Mouse (Mus musculus) cortical plate, adult 2 months (tissue): ENCODE results near the gene Mcur1. TPM values are rescaled to one million over a fixed set of nuclear protein-coding genes. Genes with fewer than 3 reads are reported as not detected.

Experiments used
- H3K27ac ChIP-seq: fragments of 200-500 bp; 2 replicates; pipeline ENCODE4 v1.5.1; 2012; ENCODE audit warnings: low read length, control low read depth, inconsistent platforms; ENCODE audit not compliant: insufficient read depth
- H3K4me1 ChIP-seq: fragments of 200-500 bp; 2 replicates; pipeline ENCODE4 v1.6.1; 2011; ENCODE audit warnings: low read length; ENCODE audit not compliant: control insufficient read depth, insufficient read depth
- H3K4me3 ChIP-seq: fragments of 200-500 bp; 2 replicates; pipeline ENCODE4 v1.5.1; 2011; ENCODE audit warnings: mild to moderate bottlenecking, low read length, control low read depth; ENCODE audit not compliant: insufficient read depth
- CTCF ChIP-seq: fragments of 200-500 bp; IDR thresholded peaks from 2 replicates; pipeline ENCODE4 v1.5.1; 2011; ENCODE audit warnings: mild to moderate bottlenecking, control low read depth, low read length; ENCODE audit not compliant: insufficient read depth; ENCODE audit errors: extremely low read depth
- POLR2A ChIP-seq: fragments of 200-500 bp; IDR thresholded peaks from 2 replicates; pipeline ENCODE4 v1.6.1; 2011; ENCODE audit warnings: mild to moderate bottlenecking, low read length, control low read depth; ENCODE audit not compliant: insufficient read depth; ENCODE audit errors: extremely low read depth
- polyA plus RNA-seq: library from polyadenylated mRNA; depleted of rRNA; stranded (reverse); fragments of >200 nt; gene quantifications from 2 replicates; pipeline ENCODE4 v1.2.3, GENCODE M21; 2012

Gene Mcur1
- polyA plus RNA-seq, 1 experiment, result 26.1 TPM

DNA sequence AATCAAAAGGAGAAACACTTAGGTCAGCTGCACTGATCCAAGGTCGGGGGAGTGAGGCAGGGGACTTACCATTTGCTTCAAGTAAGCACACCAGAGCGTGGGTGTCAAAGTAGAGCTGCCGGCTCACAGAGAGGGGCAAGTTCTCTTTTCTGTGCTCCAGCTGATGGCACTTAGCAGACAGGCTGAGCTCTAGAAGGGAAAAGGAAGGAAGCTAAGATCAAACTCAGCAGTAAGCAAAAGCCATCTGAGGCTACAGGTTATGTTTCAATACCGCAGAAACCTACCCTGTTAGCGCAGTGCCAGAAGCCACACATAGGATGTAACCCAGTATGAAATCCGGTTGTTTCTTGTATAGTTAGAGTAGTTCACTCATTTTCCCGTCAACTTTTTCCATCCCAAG lies 5.2 kb downstream of the Mcur1 start:
- TF ChIP-seq POLR2A (no peak), CTCF (no peak)
- H3K4me3 ChIP-seq, result no peak overlapping the region
- no peak overlapping the region for H3K27ac ChIP-seq
- H3K4me1 ChIP-seq, result peaks cover 4% of the 10 kb centered on the region; the same call in 1 of the 2 replicates

GRCm38 (mm10) chr13:43550676-43551075 lies 9.3 kb downstream of the Mcur1 start:
- Histone ChIP-seq H3K4me1 (no peaks in the 10 kb centered on the region), H3K4me3 (no peak overlapping the region), H3K27ac (no peak overlapping the region)
- TF ChIP-seq CTCF (no peak), POLR2A (no peak)

DNA sequence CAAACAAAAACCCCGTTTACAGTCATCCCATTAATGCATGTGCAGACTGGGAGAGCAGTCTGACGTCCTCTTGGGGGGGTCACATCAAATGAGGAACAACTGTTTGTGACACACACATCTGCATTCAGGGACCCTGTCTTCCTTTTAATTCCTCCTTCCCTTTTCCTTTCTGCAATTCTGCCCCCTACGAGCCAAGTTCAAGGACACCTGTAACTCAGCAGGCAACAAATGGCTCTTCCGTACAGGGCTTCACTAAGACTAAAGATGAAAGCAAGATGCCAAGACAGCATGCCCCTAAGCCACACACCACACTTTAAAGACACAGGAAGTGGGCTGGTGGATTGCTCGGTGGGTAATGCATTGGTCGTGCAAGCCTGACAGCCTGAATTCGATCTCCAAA lies 10.1 kb downstream of the Mcur1 start:
- Histone ChIP-seq H3K27ac (no peak overlapping the region), H3K4me3 (no peak overlapping the region), H3K4me1 (no peaks in the 10 kb centered on the region)
- no peak for TF ChIP-seq POLR2A
- TF ChIP-seq CTCF, result no peak

- TF ChIP-seq POLR2A (no peak), CTCF (no peak)
Observed at GRCm38 (mm10) chr13:43549078-43549698, 10.8 kb downstream of the Mcur1 start.

GRCm38 (mm10) chr13:43548617-43549016 lies 11.4 kb downstream of the Mcur1 start:
- no peaks in the 10 kb centered on the region for H3K4me1 ChIP-seq
- no peak overlapping the region for H3K27ac ChIP-seq
- no peak for TF ChIP-seq POLR2A
- no peak for TF ChIP-seq CTCF
- H3K4me3 ChIP-seq, result no peak overlapping the region

More at GRCm38 (mm10) chr13:43549078-43549698, 10.8 kb downstream of the Mcur1 start:
- H3K27ac ChIP-seq, result no peak overlapping the region
- no peak overlapping the region for H3K4me3 ChIP-seq
- H3K4me1 ChIP-seq, result no peaks in the 10 kb centered on the region

- no peak overlapping the region for H3K27ac ChIP-seq
- no peaks in the 10 kb centered on the region for H3K4me1 ChIP-seq
- TF ChIP-seq POLR2A (no peak), CTCF (peak; percentile 97)
- H3K4me3 ChIP-seq, result no peak overlapping the region
Observed at GRCm38 (mm10) chr13:43546861-43547260, 13.1 kb downstream of the Mcur1 start.

GRCm38 (mm10) chr13:43540205-43540815 lies 19.7 kb downstream of the Mcur1 start:
- Histone ChIP-seq H3K4me1 (peaks cover 2% of the 10 kb centered on the region; the same call in 1 of the 2 replicates), H3K27ac (no peak overlapping the region), H3K4me3 (no peak overlapping the region)
- TF ChIP-seq CTCF (no peak), POLR2A (no peak)

GRCm38 (mm10) chr13:43539409-43539808 lies 20.6 kb downstream of the Mcur1 start:
- H3K27ac ChIP-seq, result no peak overlapping the region
- TF ChIP-seq CTCF (no peak), POLR2A (no peak)
- no peak overlapping the region for H3K4me3 ChIP-seq
- H3K4me1 ChIP-seq, result peaks cover 2% of the 10 kb centered on the region; the same call in 1 of the 2 replicates

DNA sequence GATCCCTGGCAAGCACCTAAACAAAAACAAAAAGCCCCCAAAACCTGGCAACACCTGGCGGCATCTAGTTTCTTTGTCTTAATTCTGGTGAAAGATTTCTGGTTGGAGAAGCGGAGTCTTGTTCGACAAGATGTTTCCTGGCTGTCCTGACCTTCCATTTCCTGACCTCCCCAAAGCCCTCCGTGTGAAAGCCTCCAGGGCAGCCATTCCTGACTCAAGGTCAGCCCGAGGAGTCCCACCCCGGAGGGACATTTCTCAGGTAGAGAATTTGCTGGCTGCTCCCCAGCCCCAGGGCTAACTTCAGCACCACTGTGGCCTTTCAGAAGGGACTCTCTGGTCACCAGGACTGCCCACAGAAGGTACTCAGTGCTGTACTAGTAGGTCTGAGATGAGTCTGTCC lies 22.1 kb downstream of the Mcur1 start:
- H3K4me1 ChIP-seq, result peaks cover 2% of the 10 kb centered on the region; the same call in 1 of the 2 replicates
- TF ChIP-seq POLR2A (no peak), CTCF (no peak)
- H3K27ac ChIP-seq, result no peak overlapping the region
- H3K4me3 ChIP-seq, result no peak overlapping the region

GRCm38 (mm10) chr13:43534015-43534414 lies 26.0 kb downstream of the Mcur1 start:
- H3K27ac ChIP-seq, result no peak overlapping the region
- no peak for TF ChIP-seq POLR2A
- TF ChIP-seq CTCF, result no peak
- H3K4me3 ChIP-seq, result no peak overlapping the region
- peaks cover 6% of the 10 kb centered on the region; the same call in 1 of the 2 replicates for H3K4me1 ChIP-seq
